Mouse (Mus musculus): ENCODE measurements at regions not wholly inside any gene's neighbourhood (a gene's known extent, or its start where the extent isn't known, plus 50 kb on each side); places are given as distances from the start of the nearest gene placed in this dataset.

DNA sequence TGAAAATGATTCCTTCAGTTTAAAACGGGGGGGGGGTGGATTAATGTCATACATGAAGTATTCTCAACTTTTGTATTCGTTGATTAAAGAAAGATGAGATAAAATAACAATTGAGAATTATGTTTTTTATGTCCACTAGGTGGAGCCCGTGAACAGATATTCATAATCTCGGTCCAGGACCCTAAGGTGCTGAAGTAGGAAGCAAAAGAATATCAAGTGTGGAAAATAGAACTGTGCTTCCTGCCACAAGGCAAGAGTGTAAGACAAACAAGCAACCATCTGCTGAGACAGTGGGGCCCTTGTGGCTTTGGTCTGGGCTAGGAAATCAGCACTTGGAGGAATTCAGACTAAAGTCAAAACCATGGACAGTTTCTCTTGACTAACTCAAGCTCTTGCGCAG lies 50.9 kb upstream of the Kap start:
- Histone ChIP-seq H3K4me3 (ENCODE audit: low read depth, low read length) (no peak overlapping the region), H3K9me3 (ENCODE audit: low read depth, low read length) (no peaks in the 10 kb centered on the region), H3K4me2 (no peak overlapping the region), H3K27me3 (ENCODE audit: insufficient read depth, low read length) (no peaks in the 10 kb centered on the region), H3K36me3 (ENCODE audit: insufficient read depth) (no peaks in the 10 kb centered on the region), H3K27ac (ENCODE audit: low read depth) (no peak overlapping the region), H3K4me1 (ENCODE audit: insufficient read depth) (no peaks in the 10 kb centered on the region), H3K9ac (no peak overlapping the region)
- DNase-seq, result peak; percentile 81
- TF ChIP-seq CTCF (IDR thresholded peaks at IDR 0.05; ENCODE audit: low read depth), result peak; percentile 61
- 29% methylated on average over 5 of the region's 5 CpGs for WGBS
- no peak for ATAC-seq (ENCODE audit: insufficient read depth)

DNA sequence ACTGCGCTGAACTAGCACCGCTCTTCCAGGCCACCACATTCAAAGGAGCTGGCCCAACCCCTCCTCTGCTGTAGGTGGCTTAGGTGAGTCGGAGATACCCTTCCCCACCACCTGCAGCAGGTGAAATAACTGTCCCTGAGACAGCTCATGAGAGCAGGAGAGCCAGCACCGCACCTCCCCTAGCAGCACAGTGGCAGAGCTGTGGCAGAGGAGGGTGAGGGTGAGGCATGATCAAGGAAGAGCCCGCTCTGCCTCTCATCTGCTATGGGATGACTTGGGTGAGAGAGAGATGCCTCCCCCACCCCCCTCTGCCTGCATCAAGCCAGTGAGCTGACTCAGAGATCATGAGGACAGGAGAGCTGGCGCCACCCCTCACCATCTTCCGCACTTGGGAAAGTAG lies 81.1 kb upstream of the Kap start:
- ATAC-seq (ENCODE audit: insufficient read depth), result no peak
- Histone ChIP-seq H3K9ac (no peak overlapping the region), H3K4me2 (no peak overlapping the region), H3K4me3 (ENCODE audit: low read depth, low read length) (no peak overlapping the region), H3K27me3 (ENCODE audit: insufficient read depth, low read length) (no peaks in the 10 kb centered on the region), H3K9me3 (ENCODE audit: low read depth, low read length) (no peaks in the 10 kb centered on the region), H3K4me1 (ENCODE audit: insufficient read depth) (no peaks in the 10 kb centered on the region), H3K27ac (ENCODE audit: low read depth) (no peak overlapping the region), H3K36me3 (ENCODE audit: insufficient read depth) (no peaks in the 10 kb centered on the region)
- TF ChIP-seq CTCF (IDR thresholded peaks at IDR 0.05; ENCODE audit: low read depth), result no peak
- no peak for DNase-seq
- WGBS, result 85% methylated on average over 7 of the region's 7 CpGs

DNA sequence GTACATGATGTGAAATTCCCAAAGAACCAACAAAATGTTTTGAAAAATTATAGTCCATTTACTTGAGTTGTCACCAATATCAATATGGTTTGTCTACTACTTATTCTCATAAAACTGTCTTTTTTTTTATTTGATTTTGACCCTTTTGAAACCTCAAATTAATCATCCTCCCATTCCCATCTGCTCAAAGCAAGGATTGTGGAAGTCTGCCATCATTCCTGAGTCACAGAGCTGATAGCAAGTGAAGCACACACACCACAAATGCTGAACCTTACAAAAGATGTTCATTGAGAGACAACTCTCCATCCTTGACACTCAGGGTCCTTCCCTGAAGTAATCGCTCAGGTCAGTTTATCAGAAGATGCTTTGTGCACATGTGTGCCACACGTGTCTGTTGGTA lies 82.1 kb upstream of the Kap start:
- TF ChIP-seq CTCF (IDR thresholded peaks at IDR 0.05; ENCODE audit: low read depth), result no peak
- Histone ChIP-seq H3K27ac (ENCODE audit: low read depth) (no peak overlapping the region), H3K9me3 (ENCODE audit: low read depth, low read length) (no peaks in the 10 kb centered on the region), H3K36me3 (ENCODE audit: insufficient read depth) (no peaks in the 10 kb centered on the region), H3K4me1 (ENCODE audit: insufficient read depth) (no peaks in the 10 kb centered on the region), H3K27me3 (ENCODE audit: insufficient read depth, low read length) (no peaks in the 10 kb centered on the region), H3K4me3 (ENCODE audit: low read depth, low read length) (no peak overlapping the region), H3K4me2 (no peak overlapping the region), H3K9ac (no peak overlapping the region)
- 67% methylated on average over 2 of the region's 2 CpGs for WGBS
- no peak for ATAC-seq (ENCODE audit: insufficient read depth)
- no peak for DNase-seq

DNA sequence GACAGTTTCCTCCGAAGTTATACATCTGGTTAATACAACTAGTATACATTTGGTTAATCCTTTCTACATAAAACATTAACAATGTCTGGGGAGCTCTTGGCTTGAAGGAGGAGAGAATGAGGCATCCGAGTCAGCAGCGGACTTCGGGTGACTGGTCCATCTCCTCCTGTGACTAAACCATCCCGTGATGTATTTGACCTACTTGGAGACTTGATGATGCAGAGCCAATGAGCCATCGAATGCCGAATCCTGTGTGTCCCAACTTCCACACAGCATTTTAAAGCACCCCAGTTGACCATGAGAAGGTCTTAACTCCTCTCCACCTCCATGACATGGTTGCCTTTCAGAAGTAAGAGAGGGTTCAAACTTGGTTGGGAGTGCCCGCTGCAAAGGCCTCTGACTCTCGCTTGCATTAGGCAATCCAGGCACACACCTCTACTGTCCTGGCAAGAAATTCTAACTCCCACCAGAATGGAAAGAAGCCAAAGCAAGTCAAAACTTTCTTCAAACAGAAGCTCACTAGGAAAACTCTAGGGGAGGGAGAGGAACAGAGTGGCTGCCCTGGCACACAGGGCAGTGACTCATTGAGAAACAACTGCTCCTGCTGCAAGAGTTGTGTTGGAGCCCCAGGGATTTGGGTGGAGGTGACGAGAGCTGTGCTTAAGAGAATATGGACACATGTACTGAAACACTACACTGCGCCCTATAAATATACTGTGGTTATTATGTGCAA lies 75.4 kb upstream of the Etv6 start:
- Histone ChIP-seq H3K9ac (no peak overlapping the region), H3K27ac (ENCODE audit: low read depth) (no peak overlapping the region), H3K36me3 (ENCODE audit: insufficient read depth) (no peaks in the 10 kb centered on the region), H3K4me2 (no peak overlapping the region), H3K27me3 (ENCODE audit: insufficient read depth, low read length) (no peaks in the 10 kb centered on the region), H3K4me1 (ENCODE audit: insufficient read depth) (no peaks in the 10 kb centered on the region), H3K9me3 (ENCODE audit: low read depth, low read length) (no peaks in the 10 kb centered on the region), H3K4me3 (ENCODE audit: low read depth, low read length) (no peak overlapping the region)
- no peak for TF ChIP-seq CTCF (IDR thresholded peaks at IDR 0.05; ENCODE audit: low read depth)
- ATAC-seq (ENCODE audit: insufficient read depth) (no peak), DNase-seq (no peak)
- 68% methylated on average over 11 of the region's 11 CpGs for WGBS

DNA sequence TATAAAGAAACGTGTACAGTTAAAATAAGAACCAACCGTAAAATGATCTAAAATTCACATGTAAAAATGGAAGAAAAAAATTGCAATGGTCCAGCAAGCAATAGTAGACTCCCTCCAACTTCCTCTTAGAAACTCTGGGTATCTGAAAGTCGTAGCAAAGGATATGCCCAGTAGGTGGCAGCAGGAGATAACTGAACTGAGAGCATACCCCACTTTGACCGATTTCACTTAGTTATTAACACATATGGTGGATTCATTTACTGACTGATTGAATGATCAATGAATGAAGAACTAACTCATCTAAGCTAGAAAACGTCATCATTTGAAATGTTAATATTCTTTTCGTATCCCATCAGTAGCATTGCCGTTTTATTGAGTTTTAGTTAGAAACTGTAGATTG lies 74.8 kb upstream of the Etv6 start:
- TF ChIP-seq CTCF (IDR thresholded peaks at IDR 0.05; ENCODE audit: low read depth), result peak; percentile 87
- H3K4me1 ChIP-seq (ENCODE audit: insufficient read depth), result no peaks in the 10 kb centered on the region
- no peak overlapping the region for H3K4me3 ChIP-seq (ENCODE audit: low read depth, low read length)
- H3K36me3 ChIP-seq (ENCODE audit: insufficient read depth), result no peaks in the 10 kb centered on the region
- H3K9me3 ChIP-seq (ENCODE audit: low read depth, low read length), result no peaks in the 10 kb centered on the region
- H3K9ac ChIP-seq, result no peak overlapping the region
- H3K27me3 ChIP-seq (ENCODE audit: insufficient read depth, low read length), result no peaks in the 10 kb centered on the region
- 0 out of 2 replicates have a peak, but pooled peaks have one; percentile 54 for ATAC-seq (ENCODE audit: insufficient read depth)
- 25% methylated on average over 7 of the region's 7 CpGs for WGBS
- peak; percentile 90 for DNase-seq
- H3K4me2 ChIP-seq, result no peak overlapping the region
- no peak overlapping the region for H3K27ac ChIP-seq (ENCODE audit: low read depth)

DNA sequence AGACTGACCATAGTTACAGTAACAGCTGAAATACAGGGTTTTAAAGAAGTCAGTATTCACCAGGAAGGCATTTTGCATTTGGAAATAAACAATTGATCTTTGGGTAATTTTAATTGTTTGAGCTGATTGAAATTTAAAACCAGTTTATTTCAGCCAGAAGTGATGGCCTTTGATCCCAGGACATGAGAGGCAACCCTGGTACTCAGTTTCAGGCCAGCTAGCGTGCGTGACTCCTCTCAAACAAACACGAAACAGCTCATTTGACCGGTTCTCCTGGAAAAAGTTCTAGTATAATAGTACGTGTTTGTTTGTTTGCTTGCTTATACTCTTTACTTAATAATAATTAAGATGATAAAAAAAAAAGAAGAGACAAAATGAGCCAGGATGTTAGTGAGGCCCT lies 72.9 kb upstream of the Etv6 start:
- no peak for DNase-seq
- Histone ChIP-seq H3K4me1 (ENCODE audit: insufficient read depth) (no peaks in the 10 kb centered on the region), H3K36me3 (ENCODE audit: insufficient read depth) (no peaks in the 10 kb centered on the region), H3K4me2 (no peak overlapping the region), H3K9me3 (ENCODE audit: low read depth, low read length) (no peaks in the 10 kb centered on the region), H3K4me3 (ENCODE audit: low read depth, low read length) (no peak overlapping the region), H3K27me3 (ENCODE audit: insufficient read depth, low read length) (no peaks in the 10 kb centered on the region), H3K9ac (no peak overlapping the region), H3K27ac (ENCODE audit: low read depth) (no peak overlapping the region)
- no peak for TF ChIP-seq CTCF (IDR thresholded peaks at IDR 0.05; ENCODE audit: low read depth)
- ATAC-seq (ENCODE audit: insufficient read depth), result no peak
- WGBS, result 78% methylated on average over 5 of the region's 5 CpGs

DNA sequence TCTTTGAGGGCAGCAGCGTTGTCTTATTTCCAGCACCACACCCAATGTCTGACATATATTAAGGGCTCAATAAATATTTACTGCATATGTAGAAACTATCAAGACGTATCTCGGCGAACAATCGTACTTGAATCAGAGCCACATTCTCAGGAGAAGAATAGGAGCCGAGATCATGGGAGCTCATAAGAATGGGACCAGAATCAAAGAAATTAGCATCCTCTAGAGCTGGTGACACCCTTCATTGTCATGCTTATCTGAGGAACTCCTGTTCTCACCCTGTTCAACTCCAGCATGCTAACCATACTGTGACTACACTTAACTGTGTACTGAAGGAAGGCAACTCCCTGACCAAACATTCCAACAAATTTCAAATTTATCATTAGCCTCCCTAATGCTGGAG lies 72.2 kb upstream of the Etv6 start:
- Histone ChIP-seq H3K27me3 (ENCODE audit: insufficient read depth, low read length) (no peaks in the 10 kb centered on the region), H3K9me3 (ENCODE audit: low read depth, low read length) (no peaks in the 10 kb centered on the region), H3K9ac (no peak overlapping the region), H3K4me1 (ENCODE audit: insufficient read depth) (no peaks in the 10 kb centered on the region), H3K27ac (ENCODE audit: low read depth) (no peak overlapping the region), H3K4me3 (ENCODE audit: low read depth, low read length) (no peak overlapping the region), H3K36me3 (ENCODE audit: insufficient read depth) (no peaks in the 10 kb centered on the region), H3K4me2 (no peak overlapping the region)
- TF ChIP-seq CTCF (IDR thresholded peaks at IDR 0.05; ENCODE audit: low read depth), result no peak
- 74% methylated on average over 6 of the region's 6 CpGs for WGBS
- no peak for ATAC-seq (ENCODE audit: insufficient read depth)
- DNase-seq, result no peak

Measured in lung, embryonic 14.5 days (tissue).